Mouse (Mus musculus) spleen, adult 2 months (tissue): ENCODE results near the gene Sigirr. TPM values are rescaled to one million over a fixed set of nuclear protein-coding genes. Genes with fewer than 3 reads are reported as not detected.
A peak's percentile ranks its signal among the peaks of the same experiment; 100 is the strongest.

ENCODE experiments used
- DNase-seq, 2 experiments: peaks; one replicate each; pipeline versions ENCODE4 v3.0.0 to v3.0.0-alpha.2; 2012 to 2021; ENCODE audit warnings: low spot score in 2 of 2, low read depth in 1 of 2
- H3K27ac ChIP-seq: fragments of 200-500 bp; 2 replicates; pipeline ENCODE4 v1.5.1; 2012; ENCODE audit warnings: low read length, inconsistent platforms; ENCODE audit not compliant: insufficient read depth
- H3K27me3 ChIP-seq: fragments of 200-500 bp; 2 replicates; pipeline ENCODE4 v1.6.1; 2012; ENCODE audit warnings: mild to moderate bottlenecking, moderate library complexity, low read length, inconsistent platforms; ENCODE audit not compliant: control insufficient read depth, insufficient read depth
- H3K36me3 ChIP-seq: fragments of 200-500 bp; 2 replicates; pipeline ENCODE4 v1.6.1; 2012; ENCODE audit warnings: mild to moderate bottlenecking, low read length, inconsistent platforms; ENCODE audit not compliant: control insufficient read depth, insufficient read depth
- H3K4me1 ChIP-seq: fragments of 200-500 bp; 2 replicates; pipeline ENCODE4 v1.6.1; 2011; ENCODE audit warnings: inconsistent platforms; ENCODE audit not compliant: control insufficient read depth, insufficient read depth, insufficient read length
- H3K4me3 ChIP-seq: fragments of 200-500 bp; 2 replicates; pipeline ENCODE4 v1.5.1; 2011; ENCODE audit warnings: mild to moderate bottlenecking, inconsistent platforms; ENCODE audit not compliant: insufficient read depth, insufficient read length; ENCODE audit errors: extremely low read depth
- CTCF ChIP-seq: fragments of 200-500 bp; IDR thresholded peaks from 2 replicates; pipeline ENCODE4 v1.5.1; 2011; ENCODE audit warnings: mild to moderate bottlenecking, inconsistent platforms; ENCODE audit not compliant: insufficient read depth, insufficient read length, insufficient replicate concordance; ENCODE audit errors: extremely low read depth
- POLR2A ChIP-seq: fragments of 200-500 bp; IDR thresholded peaks from 2 replicates; pipeline ENCODE4 v1.6.1; 2011; ENCODE audit warnings: low read depth, low read length, inconsistent platforms
- WGBS: fragments of 180-500 bp; shearing (Covaris S2); methylation state at CpG from one replicate; pipeline ENCODE4 v1.1.7; 2018; 5-methylcytosine and 5-hydroxymethylcytosine counted together
- polyA plus RNA-seq: library from polyadenylated mRNA; depleted of rRNA; stranded (reverse); fragments of >200 nt; gene quantifications from 2 replicates; pipeline ENCODE4 v1.2.3, GENCODE M21; 2012; rRNA removed

Sigirr gene
- polyA plus RNA-seq, result 35.8 and 45.5 TPM in 2 replicates

DNA sequence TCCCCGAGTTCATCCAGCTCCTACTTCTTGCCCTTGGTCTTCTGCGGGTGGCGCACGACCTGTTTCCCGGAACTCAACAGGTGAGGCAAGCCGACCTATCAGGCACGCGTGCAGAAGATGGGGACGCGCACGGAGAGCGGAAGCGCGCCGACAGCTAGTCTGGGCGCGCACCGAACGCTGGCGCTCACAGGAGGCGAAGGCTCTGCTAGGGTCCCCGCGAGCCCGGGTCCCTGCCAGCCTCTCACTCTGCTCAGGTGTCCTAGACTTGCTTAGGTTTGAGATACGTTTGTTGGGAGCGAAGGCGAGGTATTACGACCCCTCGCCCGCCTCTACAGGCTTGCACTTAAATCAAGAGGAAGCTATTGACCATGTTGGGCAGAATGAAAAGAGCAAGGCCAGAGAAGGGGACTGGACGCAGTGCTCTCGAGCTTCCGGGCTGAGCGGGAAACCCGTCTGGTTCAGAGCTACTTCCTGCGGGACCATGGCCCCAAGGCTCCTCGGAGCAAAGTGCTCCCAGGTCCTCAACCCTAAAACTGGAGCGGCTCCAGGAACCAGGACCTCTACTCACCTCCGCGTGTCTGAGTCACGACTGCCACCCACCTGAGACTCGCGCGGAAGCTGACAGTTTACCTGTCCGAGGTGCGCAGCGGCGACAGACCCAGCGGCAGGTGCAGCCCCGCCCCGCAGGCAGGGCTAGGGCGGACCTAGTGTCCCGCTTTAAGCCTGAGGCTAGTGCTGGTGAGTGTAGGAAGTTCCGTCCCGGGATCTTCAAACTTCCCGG, at the start of gene Sigirr:
Gene Sigirr, minus strand, starts transcription at position 662 of the 781 bp plus-strand sequence.
- TF ChIP-seq CTCF, result no peak
- TF ChIP-seq POLR2A, result peak; percentile 78
- peak; percentile 12 to 70 for DNase-seq
- H3K4me3 ChIP-seq, result peak within 1 kb of the TSS; percentile 63

GRCm38 (mm10) chr7:141148639-141149038, 48.3 kb upstream of the Sigirr start:
- Histone ChIP-seq H3K27me3 (no peaks in the 10 kb centered on the region), H3K4me3 (no peak overlapping the region), H3K36me3 (no peaks in the 10 kb centered on the region; the same call in none of the 2 replicates), H3K27ac (no peak overlapping the region), H3K4me1 (no peaks in the 10 kb centered on the region)
- 91% methylated on average over 4 of the region's 4 CpGs for WGBS
- DNase-seq, result no peak
- TF ChIP-seq CTCF (no peak), POLR2A (no peak)

More for the DNA sequence above, at the start of gene Sigirr:
- H3K27me3 ChIP-seq, result no peaks in the 10 kb centered on the region
- 8% methylated on average over 56 of the region's 56 CpGs for WGBS
- H3K27ac ChIP-seq, result peak within 1 kb of the TSS; percentile 54
- peaks cover 27% of the 10 kb centered on the region for H3K4me1 ChIP-seq
- H3K36me3 ChIP-seq, result no peaks in the 10 kb centered on the region

- 85% methylated on average over 6 of the region's 6 CpGs for WGBS
- no peak for TF ChIP-seq POLR2A
- TF ChIP-seq CTCF, result no peak
- no peaks in the 10 kb centered on the region for H3K4me1 ChIP-seq
- H3K27me3 ChIP-seq, result no peaks in the 10 kb centered on the region
- no peak for DNase-seq
- no peak overlapping the region for H3K27ac ChIP-seq
- H3K36me3 ChIP-seq, result no peaks in the 10 kb centered on the region; the same call in 1 of the 2 replicates
- H3K4me3 ChIP-seq, result no peak overlapping the region
These were observed 46.7 kb upstream of the Sigirr start for GRCm38 (mm10) chr7:141147044-141147443.

DNA sequence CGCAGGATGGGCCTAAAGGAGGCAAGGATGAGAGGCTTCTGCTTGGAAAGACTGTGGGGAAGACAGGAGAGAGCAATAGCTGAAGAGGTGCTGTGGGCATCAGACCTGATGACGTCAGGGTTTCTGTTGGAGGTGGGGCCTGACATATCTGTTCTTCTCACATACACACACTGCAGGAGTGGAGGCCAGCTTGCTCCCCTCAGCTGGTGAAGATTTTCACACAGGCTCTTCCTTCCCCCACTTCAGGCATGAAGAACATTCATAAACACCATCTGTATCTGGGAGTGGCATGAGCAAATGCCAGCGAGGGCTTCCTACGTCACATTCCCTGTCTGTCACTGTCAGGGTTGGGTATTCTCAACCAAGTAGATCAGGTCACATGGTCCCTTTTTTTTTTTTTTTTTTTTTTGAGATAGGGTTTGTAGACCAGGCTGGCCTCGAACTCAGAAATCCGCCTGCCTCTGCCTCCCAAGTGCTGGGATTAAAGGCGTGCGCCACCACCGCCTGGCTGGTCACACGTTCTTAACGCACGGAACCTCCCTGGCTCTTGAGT, 45.7 kb upstream of the Sigirr start:
- 86% methylated on average over 12 of the region's 12 CpGs for WGBS
- no peaks in the 10 kb centered on the region; the same call in 1 of the 2 replicates for H3K36me3 ChIP-seq
- no peak overlapping the region for H3K27ac ChIP-seq

GRCm38 (mm10) chr7:141145403-141145802, 45.0 kb upstream of the Sigirr start:
- H3K4me3 ChIP-seq, result no peak overlapping the region
- 50% methylated on average over 1 of the region's 1 CpGs for WGBS
- no peak overlapping the region for H3K27ac ChIP-seq
- H3K27me3 ChIP-seq, result no peaks in the 10 kb centered on the region
- no peak for DNase-seq
- no peaks in the 10 kb centered on the region; the same call in 1 of the 2 replicates for H3K36me3 ChIP-seq
- H3K4me1 ChIP-seq, result no peaks in the 10 kb centered on the region
- no peak for TF ChIP-seq CTCF
- no peak for TF ChIP-seq POLR2A

More for the DNA sequence above, 45.7 kb upstream of the Sigirr start:
- Histone ChIP-seq H3K4me1 (no peaks in the 10 kb centered on the region), H3K27me3 (no peaks in the 10 kb centered on the region), H3K4me3 (no peak overlapping the region)
- TF ChIP-seq POLR2A (no peak), CTCF (no peak)
- DNase-seq, result no peak

DNA sequence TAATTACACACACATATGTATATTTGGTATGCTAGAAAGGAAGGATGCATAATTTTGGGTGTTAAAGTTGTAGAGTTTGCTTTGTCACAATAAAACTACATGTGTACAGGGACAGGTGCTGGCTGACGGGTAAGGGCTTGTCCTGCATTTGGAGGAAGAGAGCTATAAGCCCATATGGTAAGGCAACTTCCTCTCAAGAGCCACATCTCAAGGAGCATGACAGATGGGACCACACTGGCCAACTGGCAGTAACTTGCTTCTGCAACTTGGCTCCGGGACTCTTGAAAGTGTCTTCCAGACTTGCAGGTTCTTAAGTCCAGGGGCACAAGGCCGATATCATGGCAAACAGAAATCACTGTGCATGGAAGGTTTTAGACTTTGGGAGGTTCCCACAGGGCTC, 44.3 kb upstream of the Sigirr start:
- Histone ChIP-seq H3K36me3 (no peaks in the 10 kb centered on the region; the same call in 1 of the 2 replicates), H3K27me3 (no peaks in the 10 kb centered on the region), H3K4me1 (no peaks in the 10 kb centered on the region), H3K4me3 (no peak overlapping the region), H3K27ac (no peak overlapping the region)
- DNase-seq, result no peak
- TF ChIP-seq POLR2A (no peak), CTCF (no peak)
- WGBS, result 57% methylated on average over 3 of the region's 3 CpGs

- H3K4me3 ChIP-seq, result no peak overlapping the region
- no peak for TF ChIP-seq POLR2A
- TF ChIP-seq CTCF, result no peak
- no peak overlapping the region for H3K27ac ChIP-seq
- no peak for DNase-seq
- 92% methylated on average over 2 of the region's 2 CpGs for WGBS
- H3K4me1 ChIP-seq, result no peaks in the 10 kb centered on the region
- no peaks in the 10 kb centered on the region; the same call in 1 of the 2 replicates for H3K36me3 ChIP-seq
- H3K27me3 ChIP-seq, result no peaks in the 10 kb centered on the region
These were observed 43.5 kb upstream of the Sigirr start for GRCm38 (mm10) chr7:141143861-141144260.
